Mouse (Mus musculus): ENCODE results near the gene Abcf2.

GRCm38 (mm10) chr5:24596519-24597171 lies 19.4 kb upstream of the Abcf2 start:
- TF ChIP-seq POLR2AphosphoS5 (IDR thresholded peaks at IDR 0.05; ENCODE audit: borderline replicate concordance, low read depth, low read length) (no peak), GATA1 (IDR thresholded peaks at IDR 0.05; ENCODE audit: low read depth, low read length) (no peak), GABPA (IDR thresholded peaks at IDR 0.05; ENCODE audit: low read depth, low read length) (no peak), CTCF (IDR thresholded peaks at IDR 0.05 in 2 of 3, conservative IDR thresholded peaks at IDR 0.05 in 1 of 3; ENCODE audit: control insufficient read depth in 1 of 3, insufficient read depth in 1 of 3, low read depth in 2 of 3, low read length in 3 of 3, poor library complexity in 1 of 3, severe bottlenecking in 1 of 3) (no peak), ZC3H11A (IDR thresholded peaks at IDR 0.05; ENCODE audit: low read depth, low read length) (no peak), UBTF (IDR thresholded peaks at IDR 0.05; ENCODE audit: borderline replicate concordance, insufficient read depth, low read depth, low read length) (no peak), CHD2 (IDR thresholded peaks at IDR 0.05; ENCODE audit: low read length) (no peak), TCF12 (IDR thresholded peaks at IDR 0.05; ENCODE audit: low read depth, low read length) (no peak), RCOR1 (IDR thresholded peaks at IDR 0.05; ENCODE audit: low read depth, low read length) (no peak), ETS1 (IDR thresholded peaks at IDR 0.05; ENCODE audit: low read depth, low read length) (no peak), SMC3 (IDR thresholded peaks at IDR 0.05; ENCODE audit: low read depth, low read length) (no peak), MAFK (IDR thresholded peaks at IDR 0.05; ENCODE audit: borderline replicate concordance, low read depth, low read length) (no peak), BHLHE40 (IDR thresholded peaks at IDR 0.05; ENCODE audit: borderline replicate concordance, low read depth, low read length) (no peak), TAL1 (IDR thresholded peaks at IDR 0.05; ENCODE audit: low read length) (no peak)

Data from MEL (cell line).